Mouse (Mus musculus): ENCODE measurements around the gene Dapk3. TPM values are rescaled to one million over a fixed set of nuclear protein-coding genes. Genes with fewer than 3 reads are reported as not detected.

Dapk3 gene
- polyA plus RNA-seq, 1 experiment from 2014 or later, result 48.9 TPM

DNA sequence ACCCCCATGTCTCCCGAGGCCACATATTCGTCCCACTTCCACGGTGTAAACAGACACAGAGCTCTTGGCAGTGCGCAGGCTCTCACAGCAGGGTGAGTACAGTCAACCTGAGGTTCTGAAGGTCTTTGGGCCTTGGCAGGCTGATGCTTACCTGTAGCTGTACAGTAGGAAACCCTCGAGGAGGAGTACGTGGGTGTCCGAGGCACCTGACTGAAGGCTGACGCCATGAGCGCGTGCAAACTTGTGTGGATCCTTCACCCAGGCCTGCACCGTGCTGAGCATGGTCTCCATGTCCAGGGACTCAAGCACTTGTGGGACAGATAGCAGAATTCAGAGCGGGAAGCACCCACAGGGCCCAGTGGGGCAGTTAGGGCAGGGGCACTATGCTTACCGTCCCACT lies 17.3 kb downstream of the Dapk3 start:
- no peak for TF ChIP-seq CTCF (IDR thresholded peaks at IDR 0.05)
- TF ChIP-seq EP300 (IDR thresholded peaks at IDR 0.05), result no peak
- H3K4me2 ChIP-seq (replicated peaks; ENCODE audit: low read depth, low read length), result no peak overlapping the region
- H3K4me1 ChIP-seq (ENCODE audit: insufficient read depth, low read depth, low read length), result no peaks in the 10 kb centered on the region
- H3K4me3 ChIP-seq (ENCODE audit: low read depth, low read length), result no peak overlapping the region
- ATAC-seq, result no peak
- no peaks in the 10 kb centered on the region for H3K9me3 ChIP-seq (ENCODE audit: low read length)
- DNase-seq (ENCODE audit: low spot score), result no peak
- peaks cover 4% of the 10 kb centered on the region; the same call in 1 of the 2 replicates for H3K27me3 ChIP-seq (replicated peaks; ENCODE audit: insufficient read depth, low read length)
- no peaks in the 10 kb centered on the region for H3K36me3 ChIP-seq (ENCODE audit: insufficient read depth, low read length)
- no peak overlapping the region for H3K9ac ChIP-seq (replicated peaks; ENCODE audit: low read depth)
- H3K27ac ChIP-seq (ENCODE audit: low read length), result no peak overlapping the region
- 77% methylated on average over 13 of the region's 13 CpGs for WGBS

DNA sequence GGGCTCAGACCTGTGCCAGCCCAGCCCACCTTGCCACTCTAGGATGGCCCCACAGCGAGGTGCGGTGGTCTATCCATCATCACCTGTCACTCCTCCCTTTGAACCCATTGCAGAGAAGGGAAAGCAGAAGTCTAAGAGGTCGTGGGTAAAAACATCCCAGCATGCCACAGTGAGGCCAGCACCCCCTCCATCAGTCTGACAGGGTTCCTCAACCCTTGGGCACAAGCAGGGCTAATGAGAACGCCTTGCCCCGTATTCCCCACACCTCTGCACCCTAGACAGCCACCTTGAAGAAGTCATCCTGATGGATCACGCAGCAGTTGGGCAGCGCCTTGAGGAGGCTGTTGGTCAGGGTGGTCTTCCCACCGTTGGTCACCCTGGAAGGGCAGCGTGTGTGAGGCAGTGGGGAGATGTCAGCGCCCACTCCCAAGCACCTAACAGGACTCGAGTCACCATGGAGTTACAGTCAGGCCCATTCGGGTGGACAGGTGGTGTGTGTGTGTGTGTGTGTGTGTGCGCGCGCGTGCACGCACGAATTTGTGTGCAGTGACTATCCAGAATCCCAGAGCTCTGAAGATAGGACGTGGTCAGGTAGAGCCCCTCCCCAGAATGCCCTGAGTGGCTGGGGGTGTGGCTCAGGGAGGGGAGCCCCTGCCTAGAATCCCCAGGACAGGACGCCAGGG lies 17.9 kb downstream of the Dapk3 start:
- H3K27me3 ChIP-seq (replicated peaks; ENCODE audit: insufficient read depth, low read length), result no peaks in the 10 kb centered on the region
- H3K9me3 ChIP-seq (ENCODE audit: low read length), result no peaks in the 10 kb centered on the region
- H3K9ac ChIP-seq (replicated peaks; ENCODE audit: low read depth), result no peak overlapping the region
- no peak overlapping the region for H3K4me3 ChIP-seq (ENCODE audit: low read depth, low read length)
- no peak overlapping the region for H3K4me2 ChIP-seq (replicated peaks; ENCODE audit: low read depth, low read length)
- H3K4me1 ChIP-seq (ENCODE audit: insufficient read depth, low read depth, low read length), result no peaks in the 10 kb centered on the region
- no peak for DNase-seq (ENCODE audit: low spot score)
- no peaks in the 10 kb centered on the region for H3K36me3 ChIP-seq (ENCODE audit: insufficient read depth, low read length)
- TF ChIP-seq EP300 (IDR thresholded peaks at IDR 0.05) (no peak), CTCF (IDR thresholded peaks at IDR 0.05) (no peak)
- no peak for ATAC-seq
- 66% methylated on average over 20 of the region's 20 CpGs for WGBS
- H3K27ac ChIP-seq (ENCODE audit: low read length), result no peak overlapping the region

DNA sequence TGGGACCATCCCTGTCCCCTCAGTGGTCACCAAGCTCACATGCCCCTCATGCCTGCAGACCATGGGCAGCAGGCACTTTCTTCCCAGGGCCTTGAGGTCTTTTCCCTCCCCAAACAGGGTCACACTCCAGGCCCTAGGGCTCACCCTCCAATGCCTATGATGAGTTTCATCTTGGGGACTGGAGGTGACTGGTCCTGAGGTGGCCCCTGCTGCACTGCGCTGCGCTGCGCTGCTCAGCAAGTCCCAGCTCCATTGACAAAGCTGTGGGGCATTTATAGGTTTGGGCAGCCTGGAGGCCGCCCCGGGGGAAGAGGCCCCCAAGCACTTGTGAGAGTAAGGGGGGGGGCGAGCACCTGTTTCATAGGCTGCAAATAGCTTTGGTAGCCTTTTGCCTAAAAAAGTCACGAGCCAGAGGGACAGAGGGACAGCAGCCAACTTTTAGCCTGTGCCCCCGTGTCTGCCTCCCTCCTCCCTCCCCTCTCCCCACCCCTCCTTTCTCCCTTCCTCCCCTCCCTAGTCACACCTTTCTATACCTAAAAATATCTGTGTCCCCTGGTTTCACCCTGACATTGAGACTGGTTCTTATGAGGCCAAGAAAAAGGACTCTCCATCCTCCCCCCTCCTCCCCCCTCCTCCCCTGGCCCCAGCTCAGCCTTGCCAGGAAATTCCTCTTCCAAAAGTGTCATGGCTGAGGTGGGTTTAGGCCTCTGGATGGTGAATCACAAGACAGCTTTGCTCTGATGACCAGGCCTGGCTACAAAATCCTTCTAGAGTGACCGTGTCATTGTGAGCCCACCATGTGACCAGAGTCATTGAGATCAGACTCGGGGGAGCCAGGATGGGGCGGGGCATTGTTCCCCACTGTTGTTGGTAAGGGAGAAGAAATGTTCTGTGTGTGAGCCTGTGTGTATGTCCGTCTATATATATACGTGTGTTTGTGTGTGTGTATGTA lies 19.3 kb downstream of the Dapk3 start, which contains the start of gene Nmrk2:
Gene Nmrk2 (minus strand): TSS at position 245 of the 952 bp plus-strand sequence.
- TF ChIP-seq CTCF (IDR thresholded peaks at IDR 0.05) (no peak), EP300 (IDR thresholded peaks at IDR 0.05) (no peak)
- ATAC-seq (peak; percentile 25), DNase-seq (ENCODE audit: low spot score) (no peak)
- Histone ChIP-seq H3K27me3 (replicated peaks; ENCODE audit: insufficient read depth, low read length) (no peaks in the 10 kb centered on the region), H3K4me3 (ENCODE audit: low read depth, low read length) (no peak within 1 kb of the TSS), H3K4me1 (ENCODE audit: insufficient read depth, low read depth, low read length) (no peaks in the 10 kb centered on the region), H3K4me2 (replicated peaks; ENCODE audit: low read depth, low read length) (no peak within 1 kb of the TSS), H3K9me3 (ENCODE audit: low read length) (no peaks in the 10 kb centered on the region), H3K27ac (ENCODE audit: low read length) (no peak within 1 kb of the TSS), H3K36me3 (ENCODE audit: insufficient read depth, low read length) (no peaks in the 10 kb centered on the region), H3K9ac (replicated peaks; ENCODE audit: low read depth) (no peak within 1 kb of the TSS)
- 60% methylated on average over 13 of the region's 13 CpGs for WGBS

DNA sequence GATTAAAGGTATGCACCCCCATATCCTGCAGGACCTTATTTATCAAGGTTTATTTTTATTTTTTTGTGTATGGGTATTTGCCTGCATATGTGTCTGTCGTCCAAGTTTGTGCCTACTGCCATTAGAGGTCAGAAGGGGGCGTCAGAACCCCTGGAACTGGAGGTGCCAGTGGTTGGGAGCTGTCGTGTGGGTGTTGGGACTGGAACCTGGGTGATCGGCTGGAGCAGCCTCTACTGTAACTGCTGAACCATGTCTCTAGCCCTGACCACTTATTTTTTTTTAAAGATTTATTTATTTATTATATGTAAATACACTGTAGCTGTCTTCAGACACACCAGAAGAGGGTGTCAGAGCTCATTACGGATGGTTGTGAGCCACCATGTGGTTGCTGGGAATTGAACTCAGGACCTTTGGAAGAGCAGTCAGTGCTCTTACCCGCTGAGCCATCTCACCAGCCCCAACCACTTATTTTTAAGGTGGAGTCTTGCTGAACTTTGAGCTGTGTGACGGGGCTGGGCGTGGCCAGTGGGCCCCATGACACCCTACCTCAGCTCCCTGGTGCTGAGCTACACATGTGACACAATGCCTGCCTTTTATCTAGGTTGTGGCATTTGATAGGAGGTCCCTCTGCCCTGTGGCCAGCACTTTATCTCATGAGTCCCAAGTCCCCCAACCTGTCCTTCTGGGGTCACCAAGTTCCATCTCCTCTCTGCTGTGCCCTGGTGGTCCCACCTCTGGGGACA lies 20.3 kb downstream of the Dapk3 start:
- no peak overlapping the region for H3K4me2 ChIP-seq (replicated peaks; ENCODE audit: low read depth, low read length)

DNA sequence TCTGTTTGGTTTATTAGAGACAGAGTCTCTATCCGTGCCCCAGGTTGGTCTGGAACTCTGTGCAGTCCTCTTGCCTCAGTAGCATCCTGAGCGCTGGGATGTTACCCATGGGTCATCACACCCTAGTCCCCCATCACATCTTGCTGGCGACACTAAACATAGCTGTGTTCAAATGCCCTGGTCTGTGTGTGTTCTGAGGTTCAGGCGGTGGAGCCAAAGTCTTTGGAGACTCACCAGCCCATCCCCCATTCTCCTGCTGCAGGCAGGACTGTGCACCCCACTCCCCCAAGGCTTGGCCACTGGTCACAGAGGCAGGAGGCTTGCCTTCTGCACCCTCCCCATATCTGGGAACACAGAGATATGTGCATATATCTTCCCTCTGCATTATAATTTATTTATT lies 21.3 kb downstream of the Dapk3 start:
- no peak overlapping the region for H3K27ac ChIP-seq (ENCODE audit: low read length)
- no peak overlapping the region for H3K4me3 ChIP-seq (ENCODE audit: low read depth, low read length)
- 65% methylated on average over 4 of the region's 4 CpGs for WGBS
- ATAC-seq (no peak), DNase-seq (ENCODE audit: low spot score) (no peak)
- H3K4me1 ChIP-seq (ENCODE audit: insufficient read depth, low read depth, low read length), result no peaks in the 10 kb centered on the region
- H3K27me3 ChIP-seq (replicated peaks; ENCODE audit: insufficient read depth, low read length), result no peaks in the 10 kb centered on the region
- no peaks in the 10 kb centered on the region for H3K9me3 ChIP-seq (ENCODE audit: low read length)
- H3K36me3 ChIP-seq (ENCODE audit: insufficient read depth, low read length), result no peaks in the 10 kb centered on the region
- no peak overlapping the region for H3K9ac ChIP-seq (replicated peaks; ENCODE audit: low read depth)
- no peak overlapping the region for H3K4me2 ChIP-seq (replicated peaks; ENCODE audit: low read depth, low read length)
- TF ChIP-seq EP300 (IDR thresholded peaks at IDR 0.05), result no peak
- TF ChIP-seq CTCF (IDR thresholded peaks at IDR 0.05), result no peak

More for the DNA sequence above, 20.3 kb downstream of the Dapk3 start:
- Histone ChIP-seq H3K36me3 (ENCODE audit: insufficient read depth, low read length) (no peaks in the 10 kb centered on the region), H3K9me3 (ENCODE audit: low read length) (no peaks in the 10 kb centered on the region), H3K27ac (ENCODE audit: low read length) (no peak overlapping the region), H3K27me3 (replicated peaks; ENCODE audit: insufficient read depth, low read length) (no peaks in the 10 kb centered on the region), H3K9ac (replicated peaks; ENCODE audit: low read depth) (no peak overlapping the region), H3K4me1 (ENCODE audit: insufficient read depth, low read depth, low read length) (no peaks in the 10 kb centered on the region), H3K4me3 (ENCODE audit: low read depth, low read length) (no peak overlapping the region)
- WGBS, result 58% methylated on average over 8 of the region's 8 CpGs
- DNase-seq (ENCODE audit: low spot score) (no peak), ATAC-seq (no peak)
- TF ChIP-seq CTCF (IDR thresholded peaks at IDR 0.05), result no peak
- TF ChIP-seq EP300 (IDR thresholded peaks at IDR 0.05), result no peak

DNA sequence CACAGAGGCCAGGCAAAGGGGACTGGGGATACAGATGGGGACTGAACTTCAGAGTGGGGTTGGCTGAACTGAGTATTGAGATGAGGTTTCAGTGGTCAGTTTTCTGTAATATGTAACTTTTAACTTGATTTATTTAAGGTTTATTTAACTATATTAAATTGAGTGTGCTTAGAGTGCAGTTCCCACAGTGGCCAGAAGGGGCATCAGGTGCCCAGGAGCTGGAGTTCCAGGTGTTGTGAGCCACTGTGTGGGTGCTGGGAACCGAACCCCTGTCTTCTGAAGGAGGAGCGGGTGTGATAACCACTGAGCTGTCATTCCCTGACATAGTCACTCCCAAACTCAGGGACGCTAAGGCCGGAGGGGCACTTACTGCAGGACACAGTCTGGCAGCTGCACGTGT lies 27.3 kb downstream of the Dapk3 start:
- no peak overlapping the region for H3K27ac ChIP-seq (ENCODE audit: low read length)
- no peak overlapping the region for H3K9ac ChIP-seq (replicated peaks; ENCODE audit: low read depth)
- no peak overlapping the region for H3K4me3 ChIP-seq (ENCODE audit: low read depth, low read length)
- DNase-seq (ENCODE audit: low spot score), result no peak
- no peaks in the 10 kb centered on the region for H3K4me1 ChIP-seq (ENCODE audit: insufficient read depth, low read depth, low read length)
- 93% methylated on average over 5 of the region's 5 CpGs for WGBS
- no peaks in the 10 kb centered on the region for H3K9me3 ChIP-seq (ENCODE audit: low read length)
- no peaks in the 10 kb centered on the region for H3K27me3 ChIP-seq (replicated peaks; ENCODE audit: insufficient read depth, low read length)
- TF ChIP-seq EP300 (IDR thresholded peaks at IDR 0.05) (no peak), CTCF (IDR thresholded peaks at IDR 0.05) (peak; percentile 29)
- no peak overlapping the region for H3K4me2 ChIP-seq (replicated peaks; ENCODE audit: low read depth, low read length)
- ATAC-seq, result no peak
- H3K36me3 ChIP-seq (ENCODE audit: insufficient read depth, low read length), result no peaks in the 10 kb centered on the region

Data from lung, postnatal 0 days (tissue).